Mouse (Mus musculus) cerebellum, adult 2 months (tissue): Measurements from ENCODE around the gene Il1r1.

Source experiments
- CTCF ChIP-seq: fragments of 200-500 bp; IDR thresholded peaks from 2 replicates; pipeline ENCODE4 v1.5.1; 2011; ENCODE audit warnings: low read depth, mild to moderate bottlenecking, control low read depth, low read length, moderate library complexity, borderline replicate concordance; ENCODE audit not compliant: insufficient read depth
- POLR2A ChIP-seq: fragments of 200-500 bp; IDR thresholded peaks from 2 replicates; pipeline ENCODE4 v1.6.1; 2011; ENCODE audit warnings: low read length, control low read depth, borderline replicate concordance; ENCODE audit not compliant: insufficient read depth

DNA sequence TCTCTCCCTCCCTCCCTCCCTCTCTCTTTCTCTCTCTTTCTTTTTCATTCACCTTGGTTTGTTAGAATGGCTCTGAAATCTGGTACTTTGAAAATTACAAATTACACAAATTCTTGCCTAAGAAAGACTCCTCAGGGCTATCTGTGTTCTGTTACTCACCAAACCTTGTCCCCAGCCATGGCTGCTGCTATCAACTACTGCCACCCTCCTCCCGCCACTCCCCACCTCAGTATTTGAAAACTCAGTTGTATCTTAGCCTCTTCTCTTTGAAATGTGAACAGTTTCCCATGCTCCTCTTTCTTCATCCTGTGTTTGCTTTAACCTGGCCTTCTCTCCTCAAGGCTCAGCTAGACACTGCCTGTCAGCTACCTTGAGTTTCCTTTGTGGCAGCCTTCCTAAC, 104.6 kb downstream of the Il1r1 start:
- no peak for TF ChIP-seq CTCF
- no peak for TF ChIP-seq POLR2A
